Mouse (Mus musculus): Measurements from ENCODE around the gene Ttl. TPM values are rescaled to one million over a fixed set of nuclear protein-coding genes. Genes with fewer than 3 reads are reported as not detected.
A peak's percentile ranks its signal among the peaks of the same experiment; 100 is the strongest.

Ttl gene
- total RNA-seq, 2 experiments from 2014 or later, result 34.3 to 34.5 TPM

DNA sequence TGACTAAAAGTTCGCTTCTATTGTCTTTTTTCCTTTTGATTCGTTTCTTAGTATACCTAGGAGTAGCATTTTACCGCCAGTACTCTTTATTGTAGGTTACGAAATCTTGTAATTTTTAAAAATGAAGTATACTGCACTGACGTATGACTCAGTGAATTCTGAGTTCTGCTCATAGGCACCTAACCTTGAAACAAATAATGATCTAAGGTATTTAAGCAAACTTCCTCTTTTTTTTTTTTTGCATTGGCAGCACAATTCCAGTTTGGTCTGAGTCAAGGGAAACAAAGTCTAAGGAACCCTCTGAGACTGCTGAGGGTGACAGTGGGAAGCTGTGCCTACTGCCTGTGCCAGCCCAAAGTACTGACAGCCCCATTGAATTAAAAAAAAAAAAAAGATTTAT lies 17.8 kb downstream of the Ttl start:
- DNase-seq (ENCODE audit: low spot score in 2 of 2), result no peak

DNA sequence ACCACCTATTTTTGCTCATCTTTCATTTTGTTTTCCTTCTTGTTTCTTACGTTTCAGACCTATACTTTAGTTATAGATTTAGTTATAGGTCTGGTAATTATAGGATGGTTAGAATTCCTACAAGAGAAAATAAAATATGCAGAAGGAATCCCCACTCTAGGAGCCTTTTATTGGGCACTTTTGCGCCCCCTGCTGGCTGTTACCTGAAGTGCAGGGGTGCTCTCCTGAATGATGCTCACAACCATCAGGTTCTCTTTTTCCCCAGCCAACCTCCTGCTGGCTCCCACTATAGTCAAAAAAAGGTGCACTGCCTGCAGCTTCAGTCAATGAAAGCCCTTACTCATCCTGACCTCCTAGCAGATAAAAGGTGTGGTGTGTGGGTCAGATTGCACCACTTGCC lies 19.2 kb downstream of the Ttl start:
- DNase-seq (ENCODE audit: low spot score in 2 of 2), result peak in 1 of 2 experiments; percentile 31

DNA sequence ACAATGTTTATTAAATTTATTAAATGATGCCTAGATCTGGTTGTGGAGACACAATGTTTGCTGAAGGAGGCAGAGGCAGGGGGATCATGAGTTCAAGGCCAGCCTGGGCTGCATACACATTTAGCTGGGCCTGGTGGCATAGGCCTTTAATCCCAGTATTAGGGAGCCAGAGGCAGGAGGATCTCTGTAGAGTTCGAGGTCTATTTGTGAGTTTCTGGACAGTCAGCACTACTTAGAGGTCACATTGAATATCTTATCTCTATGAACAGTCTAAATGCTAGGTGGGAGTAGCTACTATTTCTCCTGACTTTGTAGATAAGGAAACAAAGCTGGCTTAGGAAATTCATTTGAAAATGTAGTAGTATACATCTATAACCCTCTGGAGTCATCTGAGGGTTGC lies 21.8 kb downstream of the Ttl start:
- no peak for DNase-seq (ENCODE audit: low spot score in 2 of 2)

DNA sequence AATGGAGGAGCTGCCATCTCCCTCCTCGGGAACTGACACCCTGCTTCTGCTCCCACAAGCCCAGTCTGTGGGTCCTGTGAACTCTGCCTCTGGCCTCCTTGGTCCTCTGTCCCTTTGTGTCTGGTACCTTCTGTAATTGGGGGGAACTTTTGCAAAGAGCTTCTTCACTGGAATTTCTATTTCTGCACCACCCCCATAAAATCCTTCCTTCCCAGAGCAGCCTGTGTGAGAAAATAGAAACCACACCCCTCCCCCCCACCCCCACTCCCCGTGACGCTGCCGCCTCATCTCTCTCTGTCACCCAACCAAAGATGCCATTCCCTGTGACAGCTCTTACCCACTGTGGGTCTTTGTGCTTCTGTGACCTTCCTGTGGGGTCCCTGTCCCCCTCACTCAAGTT lies 24.6 kb downstream of the Ttl start:
- DNase-seq (ENCODE audit: low spot score in 2 of 2), result no peak

DNA sequence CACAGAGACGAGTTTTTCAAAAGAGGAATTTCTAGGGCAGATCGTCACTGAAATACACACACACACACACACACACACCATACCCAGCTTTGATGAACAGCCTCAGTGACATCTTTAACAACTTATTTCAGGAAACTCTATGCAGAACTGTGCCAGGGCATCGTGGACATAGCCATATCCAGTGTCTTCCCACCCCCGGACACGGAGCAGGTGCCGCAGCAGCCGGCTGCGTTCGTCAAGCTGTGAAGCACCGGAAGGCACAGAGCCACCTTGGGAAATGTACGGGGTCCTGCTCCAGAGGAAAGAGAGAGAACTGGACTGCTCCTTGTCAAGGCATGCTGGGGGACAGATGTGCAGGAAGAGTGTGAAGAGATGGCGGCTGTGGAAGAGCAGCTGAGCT lies 27.1 kb downstream of the Ttl start:
- DNase-seq (ENCODE audit: low spot score in 2 of 2), result no peak

DNA sequence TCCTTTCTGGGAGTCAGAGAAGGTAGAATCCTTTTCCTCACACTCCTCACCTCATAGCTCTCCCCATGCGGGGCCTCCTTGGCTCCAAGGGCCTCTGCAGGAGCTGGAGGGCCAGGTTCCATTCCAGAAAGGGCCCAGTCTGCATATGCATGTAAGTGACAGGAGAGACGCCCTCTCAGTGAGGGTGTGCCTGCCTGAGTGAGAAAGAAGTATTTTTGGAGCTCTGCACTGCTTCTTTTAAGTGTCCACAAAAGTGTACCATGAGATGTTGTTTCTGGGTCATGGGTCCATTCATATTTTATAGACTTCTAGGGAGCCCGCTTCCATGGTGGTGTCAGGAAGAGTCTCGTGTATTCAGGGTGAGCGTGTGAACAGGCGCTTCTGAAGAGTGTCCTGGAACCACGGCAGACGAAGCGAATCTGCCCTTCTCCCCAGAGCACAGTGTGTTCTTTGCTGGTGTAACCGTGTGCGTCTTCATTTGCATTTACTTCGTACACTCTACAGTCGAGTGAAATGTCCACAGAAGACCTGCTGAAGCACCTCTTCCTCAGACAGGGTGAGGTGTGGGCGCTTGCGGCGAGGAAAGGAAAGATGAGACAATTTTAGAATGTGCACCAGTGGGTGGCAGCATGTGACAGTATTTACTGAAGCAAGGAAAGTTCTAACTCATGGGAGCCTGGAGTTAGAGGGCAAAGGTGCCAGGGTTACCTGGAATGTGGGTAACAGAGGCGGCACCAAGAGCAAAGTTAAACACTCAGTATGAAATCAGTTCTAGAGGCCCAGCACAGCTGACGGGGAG lies 28.4 kb downstream of the Ttl start:
- peak in 1 of 2 experiments; percentile 37 for DNase-seq (ENCODE audit: low spot score in 2 of 2)

DNA sequence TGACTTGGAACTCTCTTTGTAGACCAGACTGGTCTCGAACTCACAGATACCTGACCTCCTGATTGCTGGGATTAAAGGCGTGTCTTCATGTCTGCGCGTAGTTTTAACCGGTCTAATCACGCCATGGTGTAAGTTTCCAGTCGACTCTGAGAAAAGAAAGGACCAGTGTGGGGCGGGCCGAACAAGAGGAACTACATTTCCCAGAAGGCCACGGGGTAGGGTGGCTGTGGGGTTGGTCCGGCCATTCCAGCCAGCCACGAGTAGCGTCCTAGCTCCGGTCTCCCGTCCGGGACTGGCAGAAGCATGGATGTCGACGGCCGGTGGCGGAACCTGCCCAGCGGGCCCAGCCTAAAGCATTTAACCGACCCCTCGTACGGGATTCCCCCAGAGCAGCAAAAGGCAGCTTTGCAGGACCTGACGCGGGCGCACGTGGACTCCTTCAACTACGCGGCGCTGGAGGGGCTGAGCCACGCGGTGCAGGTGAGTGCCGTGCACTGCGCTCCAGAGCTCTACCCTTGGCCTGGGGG lies 35.1 kb downstream of the Ttl start, which contains the start of gene Polr1b:
Gene Polr1b (plus strand): TSS at position 212 of the 527 bp plus-strand sequence.
- DNase-seq (ENCODE audit: low spot score in 2 of 2), result peak; percentile 93 to 95

DNA sequence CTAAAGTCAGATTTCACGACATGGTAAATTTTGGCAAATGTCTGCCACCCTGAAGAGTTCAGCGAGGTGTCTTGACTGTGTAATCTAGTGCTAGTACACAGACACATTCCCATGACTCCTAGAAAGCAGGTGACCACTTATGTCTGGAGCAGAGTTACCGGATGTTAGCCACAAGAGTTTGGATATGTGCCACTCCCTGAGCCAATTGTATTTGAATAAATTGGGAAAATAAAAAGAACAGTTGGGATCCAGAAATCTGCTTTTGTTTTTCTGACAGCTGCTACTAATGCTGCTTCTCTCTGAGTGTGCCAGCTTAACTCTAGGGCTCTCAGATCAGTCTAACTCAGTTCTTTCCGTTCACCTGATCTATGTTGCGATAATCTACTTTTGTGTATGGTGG lies 47.2 kb downstream of the Ttl start:
- peak in 1 of 2 experiments; percentile 71 for DNase-seq (ENCODE audit: low spot score in 2 of 2)

DNA sequence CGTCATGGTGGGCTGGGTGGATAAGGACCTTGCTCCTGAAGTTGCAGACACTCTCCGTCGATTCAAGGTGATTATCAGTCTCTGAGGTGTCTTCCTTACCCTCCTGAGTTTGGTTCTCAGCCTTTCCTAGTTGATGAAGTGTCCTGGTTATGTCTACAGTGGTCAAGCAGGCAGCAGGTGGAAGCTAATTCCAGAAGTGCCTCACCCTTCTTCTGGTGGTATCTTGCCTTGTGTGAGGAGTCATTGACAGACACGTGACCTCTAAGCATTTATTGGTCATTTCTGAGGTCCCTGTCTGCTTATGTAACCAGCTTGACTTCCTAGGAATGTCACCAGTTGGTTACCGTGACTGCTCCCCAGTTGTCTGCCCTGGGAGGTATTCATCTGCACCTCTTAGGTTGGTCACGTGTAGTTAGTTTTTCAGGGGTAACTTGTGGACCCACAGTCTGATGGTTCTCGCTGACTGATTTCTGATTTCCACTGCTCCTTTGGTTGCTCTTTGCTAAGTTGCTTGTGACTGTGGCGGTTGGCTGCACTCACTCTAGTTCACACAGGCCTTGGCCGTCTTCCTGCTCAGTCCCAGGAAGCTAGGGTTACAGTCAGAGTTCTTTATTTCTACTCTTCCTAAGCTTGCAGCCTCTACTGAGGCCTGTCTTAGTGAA lies 50.1 kb downstream of the Ttl start:
- no peak for DNase-seq (ENCODE audit: low spot score in 2 of 2)

DNA sequence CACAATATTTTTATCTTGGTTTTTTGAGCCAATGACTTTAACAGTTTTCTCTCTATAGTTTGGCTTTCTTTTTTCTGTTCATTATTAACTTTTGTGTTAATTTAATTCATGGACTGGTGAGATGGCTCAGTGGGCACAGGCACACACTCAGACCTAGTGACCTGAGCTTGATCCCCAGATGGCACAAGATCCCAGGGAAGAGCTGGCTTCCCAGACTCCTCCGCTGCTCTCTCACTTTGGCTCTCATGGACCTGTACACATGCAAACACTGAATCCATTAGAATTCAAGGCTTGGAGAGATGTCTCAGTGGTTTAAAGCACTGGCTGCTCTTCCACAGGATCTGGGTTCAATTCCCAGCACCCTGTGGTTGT lies 50.6 kb downstream of the Ttl start:
- no peak for DNase-seq (ENCODE audit: low spot score in 2 of 2)

DNA sequence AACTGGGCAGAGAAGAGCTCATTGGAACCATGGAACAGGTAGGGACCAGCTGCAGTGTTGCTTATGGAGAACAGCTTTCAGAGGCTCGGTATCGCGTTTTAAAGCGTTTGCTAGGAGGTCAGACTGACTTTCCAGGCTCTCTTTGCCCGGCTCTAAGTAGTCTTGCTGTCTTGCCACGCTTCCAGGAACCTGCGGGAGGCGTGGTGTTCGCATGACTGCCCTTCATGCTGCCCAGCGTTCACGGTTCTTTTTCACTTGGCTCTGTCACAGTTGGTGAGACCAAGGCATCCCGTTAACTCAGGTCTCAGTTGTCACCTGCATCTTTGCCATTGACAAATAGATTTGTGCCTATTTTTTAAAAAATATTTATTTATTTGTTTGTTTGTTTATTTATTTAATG lies 52.3 kb downstream of the Ttl start:
- no peak for DNase-seq (ENCODE audit: low spot score in 2 of 2)

DNA sequence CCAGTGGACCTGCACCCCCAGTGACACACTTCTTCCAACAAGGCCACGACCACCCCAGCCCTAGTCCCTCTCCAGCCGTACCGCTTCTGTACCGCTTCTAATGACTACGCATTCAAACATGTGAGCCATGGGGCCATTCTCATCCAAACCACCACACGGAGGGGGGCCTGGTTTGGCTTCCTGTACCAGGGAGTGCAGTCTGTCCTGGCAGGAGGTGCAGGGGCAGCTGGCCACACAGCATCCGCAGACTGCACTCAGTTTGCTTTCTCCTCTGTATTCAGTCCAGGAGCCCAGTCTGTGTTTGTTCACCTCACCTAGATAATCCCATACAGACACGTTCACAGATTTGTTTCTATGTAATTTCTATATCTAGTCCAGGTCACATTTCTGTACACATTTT lies 56.2 kb downstream of the Ttl start:
- no peak for DNase-seq (ENCODE audit: low spot score in 2 of 2)

DNA sequence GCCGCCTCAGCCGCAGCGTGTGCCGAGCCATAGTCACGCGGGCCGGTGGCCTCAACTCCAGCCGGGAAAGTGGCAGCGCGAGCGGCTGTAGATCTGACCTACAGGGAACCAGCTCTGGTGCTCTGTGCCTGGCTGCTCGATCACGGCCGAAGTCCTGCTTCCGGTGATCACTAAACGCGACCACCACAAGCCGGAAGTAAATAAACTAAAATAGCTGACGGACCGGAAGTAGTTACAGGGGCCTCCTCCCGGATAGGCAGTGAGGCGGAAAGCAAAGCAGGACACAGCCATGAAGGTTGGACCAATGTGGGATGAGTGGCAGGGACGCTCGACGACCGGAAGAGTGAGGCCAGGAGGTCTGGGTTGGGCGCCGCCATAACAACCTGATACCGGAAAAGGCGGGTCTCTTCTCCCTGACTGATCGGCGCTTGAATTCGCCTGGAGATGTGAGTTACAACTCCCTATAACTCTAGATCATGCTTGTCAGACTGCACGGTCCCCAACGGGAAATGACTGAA lies 63.7 kb downstream of the Ttl start, which contains the start of gene Chchd5:
Gene Chchd5 (plus strand): TSS at position 289 of the 518 bp plus-strand sequence.
- DNase-seq (ENCODE audit: low spot score in 2 of 2), result peak; percentile 96 to 97

DNA sequence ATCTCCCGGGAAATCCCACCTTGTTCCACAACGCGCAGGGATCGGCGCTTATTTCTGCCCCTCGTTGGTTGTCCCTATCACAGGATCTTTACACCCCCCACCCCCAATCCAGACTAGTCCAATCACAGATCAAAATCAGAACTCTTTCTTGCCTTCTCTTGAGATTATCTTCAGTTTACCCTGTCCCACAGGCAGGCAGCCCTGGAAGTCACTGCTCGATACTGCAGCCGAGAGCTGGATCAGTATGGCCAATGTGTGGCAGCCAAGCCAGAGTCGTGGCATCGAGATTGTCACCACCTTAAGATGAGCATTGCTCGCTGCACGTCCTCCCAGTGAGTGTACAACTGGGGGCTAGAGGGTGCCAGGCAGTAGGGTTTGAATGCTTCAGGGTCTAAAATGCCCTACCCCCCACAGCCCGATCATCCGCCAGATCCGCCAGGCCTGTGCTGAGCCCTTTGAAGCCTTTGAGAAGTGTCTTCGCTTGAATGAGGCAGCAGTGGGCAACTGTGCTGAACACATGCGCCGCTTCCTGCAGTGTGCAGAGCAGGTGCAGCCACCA lies 64.3 kb downstream of the Ttl start:
- DNase-seq (ENCODE audit: low spot score in 2 of 2), result no peak

DNA sequence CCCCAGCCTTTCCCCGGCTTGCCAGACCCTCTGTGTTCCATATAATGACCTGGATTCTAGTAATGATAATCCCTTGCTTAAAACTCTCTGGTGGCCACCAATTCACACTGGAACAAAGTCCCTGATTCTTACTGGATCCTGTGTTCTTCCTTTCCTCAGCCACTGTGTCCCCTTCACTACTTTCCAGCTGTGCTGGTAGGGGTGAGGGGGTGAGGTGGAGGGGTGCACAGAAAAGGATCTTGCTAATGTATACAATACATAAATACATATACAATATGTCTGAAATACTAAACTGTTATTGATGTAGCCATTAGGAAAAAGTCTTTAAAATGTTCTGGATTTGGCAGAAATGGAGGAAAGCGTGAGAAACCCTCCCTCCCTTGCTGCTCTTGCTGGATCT lies 65.0 kb downstream of the Ttl start:
- DNase-seq (ENCODE audit: low spot score in 2 of 2), result no peak

DNA sequence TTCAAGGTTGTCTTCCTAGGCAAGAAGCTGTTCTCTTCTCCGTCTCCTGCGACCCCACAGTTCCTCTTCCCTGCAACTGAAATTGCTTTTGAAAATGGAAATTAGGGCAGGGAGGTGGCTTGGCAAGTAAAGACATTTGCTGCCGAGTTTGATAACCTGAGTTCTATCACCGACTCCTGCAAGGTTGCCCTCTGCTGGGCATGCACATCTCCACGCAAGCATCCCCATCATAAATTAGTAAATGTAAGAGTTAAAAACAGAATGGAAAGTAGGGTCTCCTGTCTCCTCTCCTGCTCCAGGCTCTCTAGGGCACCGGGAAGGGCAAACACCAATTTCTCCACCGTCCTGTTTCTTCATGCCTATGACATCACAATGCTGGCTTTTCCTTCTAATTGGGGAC lies 66.5 kb downstream of the Ttl start:
- no peak for DNase-seq (ENCODE audit: low spot score in 2 of 2)

DNA sequence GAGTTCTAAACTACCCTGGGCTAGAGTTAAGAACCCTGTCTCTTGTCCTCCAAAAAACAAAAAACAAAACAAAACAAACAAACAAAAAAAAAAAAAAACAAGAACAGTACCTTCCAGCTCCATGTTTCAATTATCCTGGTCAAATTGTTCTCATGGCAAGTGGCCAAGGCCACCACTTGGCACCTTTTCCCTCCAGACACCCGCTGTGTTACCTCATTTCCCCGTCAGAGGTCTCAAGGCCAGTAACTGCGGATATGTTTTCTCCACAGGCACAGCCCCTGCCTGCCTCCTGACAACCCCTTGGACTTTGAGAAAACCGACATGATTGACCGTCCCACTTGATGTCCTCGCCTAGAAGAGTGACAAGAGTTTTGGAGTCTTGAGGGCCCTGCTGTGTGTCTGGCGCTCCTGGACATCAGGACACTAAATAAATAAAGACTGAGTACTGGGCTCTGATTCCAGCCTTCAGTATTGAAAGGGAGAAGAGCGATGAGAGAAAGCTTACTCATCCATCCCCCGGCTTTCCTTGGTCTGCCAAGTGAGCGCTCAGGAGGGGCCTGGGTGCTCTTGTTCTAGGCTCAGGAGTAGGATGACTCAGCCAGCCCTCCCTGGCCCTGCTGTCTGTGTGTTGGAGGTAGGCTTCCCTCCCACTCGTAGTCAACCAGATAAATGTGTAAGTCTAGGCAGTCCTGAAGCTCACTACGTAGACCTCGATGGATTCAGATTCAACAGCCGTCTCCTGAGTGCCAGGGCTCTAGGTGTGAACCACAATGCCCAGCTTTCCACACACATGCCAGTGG lies 67.5 kb downstream of the Ttl start:
- peak; percentile 76 to 79 for DNase-seq (ENCODE audit: low spot score in 2 of 2)

DNA sequence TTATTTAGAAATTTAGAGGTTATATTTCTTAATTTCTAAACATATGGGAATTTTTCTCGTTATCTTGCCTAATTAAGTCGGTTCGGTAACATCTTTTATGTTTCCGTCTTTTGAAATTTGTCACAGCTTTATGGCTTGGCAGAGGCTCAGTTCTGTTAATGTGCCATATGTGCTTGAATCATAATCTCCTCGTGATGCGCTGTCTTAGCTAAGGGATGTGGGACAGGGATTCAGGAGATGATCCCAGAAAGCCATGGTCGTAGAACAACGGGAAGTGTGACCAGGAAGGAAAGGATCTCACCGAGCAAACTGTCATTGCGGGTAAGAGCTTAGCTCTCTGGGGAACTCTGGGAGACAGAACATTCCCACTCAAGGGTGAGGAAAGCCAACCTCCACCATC lies 74.2 kb downstream of the Ttl start:
- DNase-seq (ENCODE audit: low spot score in 2 of 2), result peak; percentile 56 to 79
